Mouse (Mus musculus) embryonic facial prominence, embryonic 11.5 days (tissue): Measurements from ENCODE around the gene Shisa8. TPM values are rescaled to one million over a fixed set of nuclear protein-coding genes. Genes with fewer than 3 reads are reported as not detected.
A peak's percentile ranks its signal among the peaks of the same experiment; 100 is the strongest.

Experiments used
- ATAC-seq: fragments of 200-750 bp; cut with Nextera tagmentation; replicated peaks from 2 replicates; pipeline ENCODE4 v1.8.0; 2017; ENCODE audit warnings: low read depth; ENCODE audit not compliant: insufficient number of reproducible peaks, low FRiP score, low TSS enrichment
- DNase-seq: peaks from one replicate; pipeline ENCODE4 v3.0.0-alpha.2; 2015; ENCODE audit warnings: low spot score
- H3K27ac ChIP-seq: fragments of 300-500 bp; sonication (generic); replicated peaks from 2 replicates; pipeline ENCODE4 v1.5.1; 2014; ENCODE audit warnings: mild to moderate bottlenecking, low read depth, low read length, control low read depth
- H3K27me3 ChIP-seq: fragments of 300-500 bp; sonication (generic); 2 replicates; pipeline ENCODE4 v1.6.1; 2014; ENCODE audit warnings: mild to moderate bottlenecking, low read length, moderate library complexity, mixed read lengths; ENCODE audit not compliant: control insufficient read depth, insufficient read depth
- H3K36me3 ChIP-seq: fragments of 300-500 bp; sonication (generic); replicated peaks from 2 replicates; pipeline ENCODE4 v1.6.1; 2014; ENCODE audit warnings: low read depth, mild to moderate bottlenecking, low read length, moderate library complexity, mixed read lengths; ENCODE audit not compliant: control insufficient read depth, insufficient read depth
- H3K4me1 ChIP-seq: fragments of 300-500 bp; sonication (generic); 2 replicates; pipeline ENCODE4 v1.6.1; 2014; ENCODE audit warnings: low read length, mixed read lengths; ENCODE audit not compliant: control insufficient read depth, insufficient read depth
- H3K4me2 ChIP-seq: fragments of 300-500 bp; sonication (generic); 2 replicates; pipeline ENCODE4 v1.6.1; 2014; ENCODE audit warnings: low read depth, mild to moderate bottlenecking, control low read depth, low read length, moderate library complexity
- H3K4me3 ChIP-seq: fragments of 300-500 bp; sonication (generic); 2 replicates; pipeline ENCODE4 v1.5.1; 2014; ENCODE audit warnings: low read depth, low read length, control low read depth
- H3K9ac ChIP-seq: fragments of 300-500 bp; sonication (generic); replicated peaks from 2 replicates; pipeline ENCODE4 v1.6.1; 2014; ENCODE audit warnings: mild to moderate bottlenecking, control low read depth, low read length
- H3K9me3 ChIP-seq: fragments of 300-500 bp; sonication (generic); replicated peaks from 2 replicates; pipeline ENCODE4 v1.6.1; 2016; ENCODE audit warnings: mild to moderate bottlenecking, low read length, inconsistent platforms, mixed read lengths; ENCODE audit not compliant: control insufficient read depth
- WGBS: fragments of 180-500 bp; shearing (Covaris S2); extraction: QIAGEN DNeasy Blood & Tissue Kit; methylation state at CpG from one replicate; pipeline ENCODE4 v1.1.7; 2014; 5-methylcytosine and 5-hydroxymethylcytosine counted together
- polyA plus RNA-seq: library from polyadenylated mRNA; unstranded; fragments of >200 nt; fragmentation: Nextera tagmentation; extraction: Ambion mirVana; gene quantifications from 2 replicates; pipeline ENCODE4 v1.2.1, GENCODE M21; 2014

Shisa8 gene
- polyA plus RNA-seq, 1 experiment from 2014 or later = 0.18 TPM

GRCm38 (mm10) chr15:82211911-82212751 is 484 bp downstream of the Shisa8 start:
- ATAC-seq (peak; percentile 27; the same call in 1 of the 2 replicates), DNase-seq (peak; percentile 49)
- WGBS = under 1% methylated on average over 88 of the region's 112 CpGs

GRCm38 (mm10) chr15:82211281-82211680 is 1.3 kb downstream of the Shisa8 start:
- Histone ChIP-seq H3K4me1 (peaks cover 3% of the 10 kb centered on the region), H3K27me3 (peaks cover 80% of the 10 kb centered on the region), H3K27ac (no peak overlapping the region), H3K9me3 (no peaks in the 10 kb centered on the region), H3K4me2 (no peak overlapping the region; the same call in 1 of the 2 replicates), H3K4me3 (0 out of 2 replicates have a peak overlapping the region, but pooled peaks have one; percentile 3), H3K36me3 (no peaks in the 10 kb centered on the region), H3K9ac (no peak overlapping the region)
- ATAC-seq (no peak), DNase-seq (no peak)
- 2% methylated on average over 11 of the region's 11 CpGs for WGBS

More at GRCm38 (mm10) chr15:82211911-82212751, 484 bp downstream of the Shisa8 start:
- H3K4me2 ChIP-seq = peak overlapping the region; percentile 82
- peaks cover 79% of the 10 kb centered on the region for H3K27me3 ChIP-seq
- no peak overlapping the region for H3K27ac ChIP-seq
- H3K4me3 ChIP-seq = peak overlapping the region; percentile 37
- peak overlapping the region; percentile 37; the same call in 1 of the 2 replicates for H3K9ac ChIP-seq
- H3K36me3 ChIP-seq = no peaks in the 10 kb centered on the region
- peaks cover 3% of the 10 kb centered on the region for H3K4me1 ChIP-seq
- no peaks in the 10 kb centered on the region for H3K9me3 ChIP-seq

- Histone ChIP-seq H3K9me3 (no peaks in the 10 kb centered on the region), H3K4me2 (no peak overlapping the region), H3K27me3 (peaks cover 80% of the 10 kb centered on the region), H3K27ac (no peak overlapping the region), H3K4me3 (no peak overlapping the region), H3K9ac (no peak overlapping the region), H3K36me3 (no peaks in the 10 kb centered on the region), H3K4me1 (peaks cover 3% of the 10 kb centered on the region)
- 41% methylated on average over 1 of the region's 1 CpGs for WGBS
- no peak for DNase-seq
- no peak for ATAC-seq
Observed at GRCm38 (mm10) chr15:82210801-82211200, 1.8 kb downstream of the Shisa8 start.

GRCm38 (mm10) chr15:82209295-82210050 is 3.1 kb downstream of the Shisa8 start:
- Histone ChIP-seq H3K9ac (no peak overlapping the region), H3K36me3 (no peaks in the 10 kb centered on the region; the same call in 1 of the 2 replicates), H3K27ac (no peak overlapping the region), H3K27me3 (peaks cover 77% of the 10 kb centered on the region), H3K4me2 (no peak overlapping the region), H3K4me3 (no peak overlapping the region), H3K9me3 (no peaks in the 10 kb centered on the region), H3K4me1 (peaks cover 3% of the 10 kb centered on the region)
- ATAC-seq = no peak
- 83% methylated on average over 13 of the region's 13 CpGs for WGBS
- no peak for DNase-seq

- Histone ChIP-seq H3K4me2 (no peak overlapping the region), H3K27ac (no peak overlapping the region), H3K9me3 (no peaks in the 10 kb centered on the region), H3K27me3 (peaks cover 73% of the 10 kb centered on the region), H3K4me3 (no peak overlapping the region), H3K36me3 (peaks cover 4% of the 10 kb centered on the region), H3K4me1 (peaks cover 3% of the 10 kb centered on the region), H3K9ac (no peak overlapping the region)
- no peak for DNase-seq
- WGBS = 83% methylated on average over 8 of the region's 8 CpGs
- ATAC-seq = no peak
Observed at GRCm38 (mm10) chr15:82208307-82208706, 4.3 kb downstream of the Shisa8 start.

GRCm38 (mm10) chr15:82207504-82208219 is 5.0 kb downstream of the Shisa8 start:
- Histone ChIP-seq H3K4me2 (no peak overlapping the region), H3K4me3 (no peak overlapping the region), H3K36me3 (peaks cover 7% of the 10 kb centered on the region), H3K9me3 (no peaks in the 10 kb centered on the region), H3K4me1 (peaks cover 3% of the 10 kb centered on the region), H3K9ac (no peak overlapping the region), H3K27me3 (peaks cover 67% of the 10 kb centered on the region), H3K27ac (no peak overlapping the region)
- no peak for ATAC-seq
- WGBS = 8% methylated on average over 30 of the region's 30 CpGs
- no peak for DNase-seq

GRCm38 (mm10) chr15:82207105-82207459 is 5.5 kb downstream of the Shisa8 start:
- peaks cover 8% of the 10 kb centered on the region for H3K36me3 ChIP-seq

More at GRCm38 (mm10) chr15:82207105-82207459, 5.5 kb downstream of the Shisa8 start:
- Histone ChIP-seq H3K9me3 (no peaks in the 10 kb centered on the region), H3K27ac (no peak overlapping the region), H3K4me2 (no peak overlapping the region), H3K9ac (no peak overlapping the region), H3K4me1 (peaks cover 3% of the 10 kb centered on the region), H3K4me3 (no peak overlapping the region), H3K27me3 (peaks cover 61% of the 10 kb centered on the region)
- ATAC-seq = no peak
- 10% methylated on average over 34 of the region's 34 CpGs for WGBS
- DNase-seq = no peak
